Mouse (Mus musculus) embryonic facial prominence, embryonic 12.5 days (tissue): ENCODE results near the gene Gspt1. TPM values are rescaled to one million over a fixed set of nuclear protein-coding genes. Genes with fewer than 3 reads are reported as not detected.

ENCODE experiments used
- ATAC-seq: fragments of 200-750 bp; cut with Nextera tagmentation; 2 replicates; pipeline ENCODE4 v1.8.0; 2017; ENCODE audit not compliant: insufficient number of reproducible peaks, insufficient read depth, low FRiP score, low TSS enrichment
- H3K27ac ChIP-seq: fragments of 300-500 bp; sonication (generic); 2 replicates; pipeline ENCODE4 v1.5.1; 2016; ENCODE audit warnings: mild to moderate bottlenecking
- H3K27me3 ChIP-seq: fragments of 300-500 bp; sonication (generic); 2 replicates; pipeline ENCODE4 v1.6.1; 2016; ENCODE audit warnings: mild to moderate bottlenecking, moderate library complexity
- H3K36me3 ChIP-seq: fragments of 300-500 bp; sonication (generic); 2 replicates; pipeline ENCODE4 v1.6.1; 2016; ENCODE audit warnings: mild to moderate bottlenecking
- H3K4me1 ChIP-seq: fragments of 300-500 bp; sonication (generic); 2 replicates; pipeline ENCODE4 v1.6.1; 2016
- H3K4me2 ChIP-seq: fragments of 300-500 bp; sonication (generic); replicated peaks from 2 replicates; pipeline ENCODE4 v1.6.1; 2016; ENCODE audit warnings: mild to moderate bottlenecking, moderate library complexity
- H3K4me3 ChIP-seq: fragments of 300-500 bp; sonication (generic); 2 replicates; pipeline ENCODE4 v1.5.1; 2016; ENCODE audit warnings: mild to moderate bottlenecking
- H3K9ac ChIP-seq: fragments of 300-500 bp; sonication (generic); 2 replicates; pipeline ENCODE4 v1.6.1; 2016; ENCODE audit warnings: mild to moderate bottlenecking, moderate library complexity
- H3K9me3 ChIP-seq: fragments of 300-500 bp; sonication (generic); 2 replicates; pipeline ENCODE4 v1.6.1; 2016; ENCODE audit warnings: mild to moderate bottlenecking, moderate library complexity
- WGBS: fragments of 180-500 bp; shearing (Covaris S2); methylation state at CpG from one replicate; pipeline ENCODE4 v1.1.7; 2016; 5-methylcytosine and 5-hydroxymethylcytosine counted together
- polyA plus RNA-seq: library from polyadenylated mRNA; unstranded; fragments of >200 nt; fragmentation: Nextera tagmentation; extraction: Ambion mirVana; gene quantifications from 2 replicates; pipeline ENCODE4 v1.2.1, GENCODE M21; 2016

The Gspt1 gene
- polyA plus RNA-seq, 1 experiment from 2014 or later = 107 TPM

DNA sequence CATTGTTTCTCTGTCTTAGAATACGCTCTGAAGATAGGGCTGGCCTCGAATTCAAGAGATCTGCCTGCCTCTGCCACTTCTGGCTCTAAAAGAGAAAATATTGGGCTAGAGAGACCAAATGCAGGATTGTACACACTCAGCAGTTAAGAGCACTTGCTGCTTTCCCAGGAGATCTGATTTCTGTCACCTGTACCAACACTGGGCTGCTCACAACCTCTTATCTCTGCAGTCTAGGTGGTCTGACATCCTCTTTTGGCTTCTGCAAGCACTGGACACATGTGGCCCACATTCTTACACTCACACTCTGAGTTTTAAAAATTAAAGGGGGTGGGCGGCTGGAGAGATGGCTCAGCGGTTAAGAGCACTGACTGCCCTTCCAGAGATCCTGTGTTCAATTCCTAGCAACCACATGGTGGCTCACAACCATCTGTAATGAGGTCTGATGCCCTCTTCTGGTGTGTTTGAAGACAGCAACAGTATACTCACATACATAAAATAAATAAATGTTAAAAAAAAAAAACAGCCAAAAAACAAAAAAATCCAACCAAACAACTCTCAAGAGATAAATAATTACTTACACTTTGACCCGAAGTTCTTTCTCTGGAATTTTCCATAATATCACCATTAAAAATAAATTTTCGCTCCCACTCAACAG is 52.3 kb downstream of the Gspt1 start:
- peak overlapping the region; percentile 86 for H3K4me3 ChIP-seq
- H3K9me3 ChIP-seq = no peaks in the 10 kb centered on the region
- peaks cover 24% of the 10 kb centered on the region for H3K4me1 ChIP-seq
- ATAC-seq = no peak
- H3K4me2 ChIP-seq = peak overlapping the region; percentile 87
- no peaks in the 10 kb centered on the region for H3K27me3 ChIP-seq
- 65% methylated on average over 6 of the region's 6 CpGs for WGBS
- H3K27ac ChIP-seq = no peak overlapping the region
- H3K36me3 ChIP-seq = peaks cover 47% of the 10 kb centered on the region
- H3K9ac ChIP-seq = peak overlapping the region; percentile 89

- 85% methylated on average over 3 of the region's 3 CpGs for WGBS
- H3K36me3 ChIP-seq = peaks cover 58% of the 10 kb centered on the region
Observed at GRCm38 (mm10) chr16:11200247-11200646, 53.9 kb downstream of the Gspt1 start.

DNA sequence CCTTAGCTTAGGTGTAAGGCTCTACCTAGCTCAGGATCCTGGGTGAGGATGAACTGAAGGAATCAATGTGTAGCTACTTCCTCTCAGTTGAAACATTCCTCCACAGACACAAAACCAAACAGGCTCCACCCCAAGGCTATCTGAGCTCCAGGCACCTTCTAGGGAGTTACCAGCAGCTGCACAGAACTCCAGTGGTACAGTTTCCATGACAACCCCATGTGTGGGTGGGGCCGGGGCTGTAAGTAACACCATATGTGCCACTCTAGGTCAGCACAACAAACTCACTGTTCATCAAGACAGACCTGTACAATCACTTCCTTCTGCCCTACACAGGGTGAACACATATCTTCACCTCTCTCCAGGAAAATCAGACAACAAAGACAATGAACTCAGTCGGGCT is 55.7 kb downstream of the Gspt1 start:
- no peak for ATAC-seq
- H3K9me3 ChIP-seq = no peaks in the 10 kb centered on the region
- no peak overlapping the region for H3K9ac ChIP-seq
- peaks cover 76% of the 10 kb centered on the region for H3K36me3 ChIP-seq
- H3K27me3 ChIP-seq = no peaks in the 10 kb centered on the region
- no peak overlapping the region for H3K27ac ChIP-seq
- no peak overlapping the region for H3K4me2 ChIP-seq
- peaks cover 10% of the 10 kb centered on the region; the same call in 1 of the 2 replicates for H3K4me1 ChIP-seq
- H3K4me3 ChIP-seq = no peak overlapping the region
- WGBS = 32% methylated on average over 2 of the region's 2 CpGs

More at GRCm38 (mm10) chr16:11200247-11200646, 53.9 kb downstream of the Gspt1 start:
- no peaks in the 10 kb centered on the region for H3K27me3 ChIP-seq
- H3K9ac ChIP-seq = no peak overlapping the region
- no peak overlapping the region for H3K4me3 ChIP-seq
- H3K4me2 ChIP-seq = no peak overlapping the region
- peaks cover 24% of the 10 kb centered on the region for H3K4me1 ChIP-seq
- H3K27ac ChIP-seq = no peak overlapping the region
- no peaks in the 10 kb centered on the region for H3K9me3 ChIP-seq
- ATAC-seq = no peak

DNA sequence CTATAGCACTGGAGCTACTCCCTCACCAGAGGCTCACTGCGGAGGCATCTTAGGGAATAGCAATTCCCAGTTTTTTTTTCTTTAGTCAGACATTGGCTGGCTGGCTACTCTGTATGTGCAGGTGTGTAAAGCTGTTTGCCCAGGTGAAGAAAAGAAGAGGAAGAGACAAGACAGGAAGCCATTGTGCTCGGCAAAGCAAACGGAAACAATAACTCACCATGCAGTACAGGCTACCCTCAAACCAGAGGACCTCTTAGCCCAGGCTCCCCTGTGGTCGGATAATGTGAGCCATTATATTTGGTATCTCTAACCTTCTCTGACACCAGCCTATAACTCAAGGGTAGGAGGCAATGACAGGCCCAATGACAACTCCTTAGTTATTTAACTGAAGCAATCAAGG is 57.1 kb downstream of the Gspt1 start:
- no peaks in the 10 kb centered on the region for H3K27me3 ChIP-seq
- no peak overlapping the region for H3K4me3 ChIP-seq
- H3K4me2 ChIP-seq = no peak overlapping the region
- peaks cover 10% of the 10 kb centered on the region; the same call in 1 of the 2 replicates for H3K4me1 ChIP-seq
- H3K9ac ChIP-seq = no peak overlapping the region
- no peaks in the 10 kb centered on the region for H3K9me3 ChIP-seq
- ATAC-seq = no peak
- no peak overlapping the region for H3K27ac ChIP-seq
- 87% methylated on average over 4 of the region's 4 CpGs for WGBS
- H3K36me3 ChIP-seq = peaks cover 90% of the 10 kb centered on the region

- no peaks in the 10 kb centered on the region for H3K27me3 ChIP-seq
- H3K4me2 ChIP-seq = no peak overlapping the region
- H3K9ac ChIP-seq = no peak overlapping the region
- 97% methylated on average over 2 of the region's 2 CpGs for WGBS
- H3K36me3 ChIP-seq = peaks cover 62% of the 10 kb centered on the region
- H3K4me3 ChIP-seq = no peak overlapping the region
- H3K4me1 ChIP-seq = 0 out of 2 replicates have a peak, but pooled peaks cover under 1% of the 10 kb centered on the region
- ATAC-seq = no peak
- H3K9me3 ChIP-seq = no peaks in the 10 kb centered on the region
- no peak overlapping the region for H3K27ac ChIP-seq
Observed at GRCm38 (mm10) chr16:11193231-11193630, 60.9 kb downstream of the Gspt1 start.

GRCm38 (mm10) chr16:11190150-11190549 is 64.0 kb downstream of the Gspt1 start:
- Histone ChIP-seq H3K9me3 (no peaks in the 10 kb centered on the region), H3K36me3 (peaks cover 31% of the 10 kb centered on the region)

DNA sequence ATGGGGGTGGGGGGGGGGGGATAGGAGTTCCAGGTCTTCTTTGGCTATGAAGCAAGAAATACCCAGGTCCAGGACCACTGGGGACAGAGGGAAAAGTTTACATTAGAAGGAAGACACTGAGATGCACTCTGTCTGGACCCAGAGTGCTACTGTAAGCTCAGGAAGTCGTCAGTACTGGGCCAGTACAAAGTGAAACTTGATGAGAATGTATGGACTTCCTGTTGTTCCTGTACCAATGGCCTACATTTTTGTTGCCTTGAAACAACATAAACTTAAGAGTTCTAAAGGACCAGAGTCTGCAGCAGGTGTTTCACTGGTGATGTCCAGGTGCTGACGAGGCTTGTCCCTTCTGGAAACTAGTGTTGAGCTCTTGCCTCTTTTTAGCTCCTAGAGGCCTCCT is 76.7 kb downstream of the Gspt1 start:
- WGBS = 71% methylated on average over 2 of the region's 2 CpGs
- Histone ChIP-seq H3K4me3 (no peak overlapping the region), H3K9me3 (no peaks in the 10 kb centered on the region), H3K4me2 (no peak overlapping the region), H3K36me3 (no peaks in the 10 kb centered on the region), H3K4me1 (0 out of 2 replicates have a peak, but pooled peaks cover 3% of the 10 kb centered on the region), H3K9ac (no peak overlapping the region), H3K27ac (no peak overlapping the region), H3K27me3 (no peaks in the 10 kb centered on the region)
- no peak for ATAC-seq

More at GRCm38 (mm10) chr16:11190150-11190549, 64.0 kb downstream of the Gspt1 start:
- no peaks in the 10 kb centered on the region for H3K27me3 ChIP-seq
- no peak overlapping the region for H3K4me3 ChIP-seq
- 87% methylated on average over 7 of the region's 7 CpGs for WGBS
- no peak overlapping the region for H3K9ac ChIP-seq
- no peak overlapping the region for H3K4me2 ChIP-seq
- H3K4me1 ChIP-seq = no peaks in the 10 kb centered on the region
- ATAC-seq = no peak
- H3K27ac ChIP-seq = no peak overlapping the region

- Histone ChIP-seq H3K4me2 (peak overlapping the region; percentile 80), H3K27ac (no peak overlapping the region), H3K9ac (peak overlapping the region; percentile 73; the same call in 1 of the 2 replicates), H3K4me1 (0 out of 2 replicates have a peak, but pooled peaks cover 3% of the 10 kb centered on the region), H3K4me3 (peak overlapping the region; percentile 86), H3K36me3 (no peaks in the 10 kb centered on the region), H3K27me3 (no peaks in the 10 kb centered on the region), H3K9me3 (no peaks in the 10 kb centered on the region)
- ATAC-seq = no peak
- 2% methylated on average over 4 of the region's 4 CpGs for WGBS
Observed at GRCm38 (mm10) chr16:11176884-11177244, 77.3 kb downstream of the Gspt1 start.

DNA sequence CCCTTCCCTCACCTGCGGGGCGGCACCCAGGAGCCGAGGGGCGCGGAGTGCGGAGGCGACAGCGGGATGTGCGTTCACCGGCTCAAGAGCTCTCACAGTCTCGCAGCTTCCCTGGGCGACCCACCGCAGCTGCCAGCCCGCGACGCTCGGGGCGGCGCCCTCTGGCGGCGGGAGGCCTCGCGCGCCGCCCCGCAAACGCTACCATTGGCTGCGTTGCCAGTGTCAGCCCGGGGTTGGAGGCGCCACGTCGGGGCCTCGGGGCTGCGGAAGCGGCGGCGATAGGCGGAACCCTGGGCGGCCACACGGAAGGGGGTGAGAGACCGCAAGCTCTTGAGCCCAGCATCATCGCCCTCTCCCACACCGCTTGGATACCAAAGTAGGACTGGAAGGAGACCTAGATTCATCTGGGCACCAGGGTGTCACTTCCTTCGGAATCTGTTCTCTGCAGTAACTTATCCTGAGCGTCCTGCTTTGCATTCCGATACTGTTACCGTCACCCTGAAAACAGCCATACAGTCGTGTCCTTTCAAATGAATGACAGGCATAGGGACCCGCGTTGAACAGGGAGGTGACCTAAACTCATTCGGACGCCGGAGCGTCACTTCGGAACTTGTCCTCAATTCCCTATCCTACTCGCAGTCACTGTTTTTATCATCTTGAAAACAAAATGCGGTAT is 77.8 kb downstream of the Gspt1 start, which contains the start of gene Zc3h7a:
Gene Zc3h7a, minus strand, starts transcription at position 186 of the 676 bp plus-strand sequence.
- peak within 1 kb of the TSS; percentile 73 for H3K9ac ChIP-seq
- H3K27ac ChIP-seq = peak within 1 kb of the TSS; percentile 87
- peak within 1 kb of the TSS; percentile 86 for H3K4me3 ChIP-seq
- ATAC-seq = peak; percentile 91
- peak within 1 kb of the TSS; percentile 80 for H3K4me2 ChIP-seq
- H3K9me3 ChIP-seq = no peaks in the 10 kb centered on the region
- H3K4me1 ChIP-seq = 0 out of 2 replicates have a peak, but pooled peaks cover 6% of the 10 kb centered on the region
- WGBS = under 1% methylated on average over 53 of the region's 57 CpGs
- H3K27me3 ChIP-seq = no peaks in the 10 kb centered on the region
- H3K36me3 ChIP-seq = no peaks in the 10 kb centered on the region

GRCm38 (mm10) chr16:11175489-11176207 is 78.5 kb downstream of the Gspt1 start:
- H3K4me2 ChIP-seq = peak overlapping the region; percentile 80
- H3K27ac ChIP-seq = peak overlapping the region; percentile 87
- no peaks in the 10 kb centered on the region for H3K27me3 ChIP-seq
- ATAC-seq = peak; percentile 66
- peak overlapping the region; percentile 86 for H3K4me3 ChIP-seq
- 0 out of 2 replicates have a peak, but pooled peaks cover 9% of the 10 kb centered on the region for H3K4me1 ChIP-seq
- no peaks in the 10 kb centered on the region for H3K9me3 ChIP-seq
- WGBS = under 1% methylated on average over 62 of the region's 72 CpGs
- H3K36me3 ChIP-seq = no peaks in the 10 kb centered on the region
- H3K9ac ChIP-seq = peak overlapping the region; percentile 73

GRCm38 (mm10) chr16:11175100-11175488 is 79.0 kb downstream of the Gspt1 start:
- Histone ChIP-seq H3K36me3 (no peaks in the 10 kb centered on the region), H3K27ac (peak overlapping the region; percentile 87; the same call in 1 of the 2 replicates)

More at GRCm38 (mm10) chr16:11175100-11175488, 79.0 kb downstream of the Gspt1 start:
- peak overlapping the region; percentile 86 for H3K4me3 ChIP-seq
- H3K27me3 ChIP-seq = no peaks in the 10 kb centered on the region
- H3K9me3 ChIP-seq = no peaks in the 10 kb centered on the region
- H3K4me2 ChIP-seq = peak overlapping the region; percentile 80
- H3K9ac ChIP-seq = peak overlapping the region; percentile 73
- WGBS = 10% methylated on average over 9 of the region's 9 CpGs
- 0 out of 2 replicates have a peak, but pooled peaks cover 9% of the 10 kb centered on the region for H3K4me1 ChIP-seq
- no peak for ATAC-seq
